Mouse (Mus musculus): ENCODE data around the gene Cpa5. TPM values are rescaled to one million over a fixed set of nuclear protein-coding genes. Genes with fewer than 3 reads are reported as not detected.
A peak's percentile ranks its signal among the peaks of the same experiment; 100 is the strongest.

Gene Cpa5
- 0.90 and 0.97 TPM in 2 replicates for polyA plus RNA-seq (2015; fragmentation: Nextera tagmentation; extraction: Ambion mirVana)

GRCm38 (mm10) chr6:30610710-30611109, at the start of gene Cpa5:
TSS of gene Cpa5 (plus strand) at chr6:30611010.
- Histone ChIP-seq H3K4me1 (peaks cover 2% of the 10 kb centered on the region), H3K9me3 (no peaks in the 10 kb centered on the region), H3K27ac (replicated peaks) (no peak within 1 kb of the TSS), H3K27me3 (replicated peaks) (no peaks in the 10 kb centered on the region), H3K36me3 (no peaks in the 10 kb centered on the region), H3K4me2 (no peak within 1 kb of the TSS), H3K4me3 (no peak within 1 kb of the TSS), H3K9ac (no peak within 1 kb of the TSS)
- ATAC-seq (ENCODE audit: extremely low read depth, insufficient number of reproducible peaks, low FRiP score, low TSS enrichment) = no peak
- WGBS = 94% methylated on average over 7 of the region's 7 CpGs

- WGBS = 72% methylated on average over 4 of the region's 4 CpGs
These were observed 48.7 kb upstream of the Cpa5 start for GRCm38 (mm10) chr6:30562132-30562531.

GRCm38 (mm10) chr6:30563575-30563974, 47.2 kb upstream of the Cpa5 start:
- Histone ChIP-seq H3K4me3 (no peak overlapping the region), H3K4me2 (no peak overlapping the region), H3K9me3 (no peaks in the 10 kb centered on the region), H3K27me3 (replicated peaks) (no peaks in the 10 kb centered on the region), H3K9ac (no peak overlapping the region), H3K27ac (replicated peaks) (no peak overlapping the region), H3K4me1 (peaks cover 16% of the 10 kb centered on the region), H3K36me3 (no peaks in the 10 kb centered on the region)
- 66% methylated on average over 6 of the region's 6 CpGs for WGBS
- ATAC-seq (ENCODE audit: extremely low read depth, insufficient number of reproducible peaks, low FRiP score, low TSS enrichment) = no peak

More at GRCm38 (mm10) chr6:30562132-30562531, 48.7 kb upstream of the Cpa5 start:
- Histone ChIP-seq H3K4me3 (no peak overlapping the region), H3K9ac (no peak overlapping the region), H3K4me1 (peaks cover 8% of the 10 kb centered on the region; the same call in 1 of the 2 replicates), H3K9me3 (no peaks in the 10 kb centered on the region), H3K4me2 (no peak overlapping the region), H3K27ac (replicated peaks) (no peak overlapping the region), H3K27me3 (replicated peaks) (no peaks in the 10 kb centered on the region), H3K36me3 (no peaks in the 10 kb centered on the region)
- no peak for ATAC-seq (ENCODE audit: extremely low read depth, insufficient number of reproducible peaks, low FRiP score, low TSS enrichment)

- no peaks in the 10 kb centered on the region for H3K9me3 ChIP-seq
- H3K9ac ChIP-seq = no peak overlapping the region
- H3K4me1 ChIP-seq = peaks cover 19% of the 10 kb centered on the region
- no peak for ATAC-seq (ENCODE audit: extremely low read depth, insufficient number of reproducible peaks, low FRiP score, low TSS enrichment)
- WGBS = 84% methylated on average over 6 of the region's 6 CpGs
- no peak overlapping the region for H3K4me3 ChIP-seq
- no peaks in the 10 kb centered on the region for H3K27me3 ChIP-seq (replicated peaks)
- no peak overlapping the region for H3K4me2 ChIP-seq
- no peaks in the 10 kb centered on the region for H3K36me3 ChIP-seq
- no peak overlapping the region for H3K27ac ChIP-seq (replicated peaks)
These were observed 46.8 kb upstream of the Cpa5 start for GRCm38 (mm10) chr6:30564051-30564450.

GRCm38 (mm10) chr6:30568069-30568468, 42.7 kb upstream of the Cpa5 start, which contains the start of gene Cpa4:
TSS of gene Cpa4 (plus strand) at chr6:30568369.
- H3K27ac ChIP-seq (replicated peaks) = no peak within 1 kb of the TSS

GRCm38 (mm10) chr6:30569331-30569730, 41.5 kb upstream of the Cpa5 start:
- Histone ChIP-seq H3K27ac (replicated peaks) (peak overlapping the region; percentile 49; the same call in 1 of the 2 replicates), H3K36me3 (no peaks in the 10 kb centered on the region), H3K4me1 (peaks cover 52% of the 10 kb centered on the region), H3K4me2 (no peak overlapping the region), H3K9ac (no peak overlapping the region), H3K4me3 (no peak overlapping the region), H3K9me3 (no peaks in the 10 kb centered on the region), H3K27me3 (replicated peaks) (no peaks in the 10 kb centered on the region)
- no peak for ATAC-seq (ENCODE audit: extremely low read depth, insufficient number of reproducible peaks, low FRiP score, low TSS enrichment)
- WGBS = 82% methylated on average over 10 of the region's 10 CpGs

More at GRCm38 (mm10) chr6:30568069-30568468, 42.7 kb upstream of the Cpa5 start, which contains the start of gene Cpa4:
- Histone ChIP-seq H3K9me3 (no peaks in the 10 kb centered on the region), H3K36me3 (no peaks in the 10 kb centered on the region), H3K4me3 (no peak within 1 kb of the TSS), H3K9ac (no peak within 1 kb of the TSS), H3K27me3 (replicated peaks) (no peaks in the 10 kb centered on the region), H3K4me2 (no peak within 1 kb of the TSS), H3K4me1 (peaks cover 50% of the 10 kb centered on the region)
- no peak for ATAC-seq (ENCODE audit: extremely low read depth, insufficient number of reproducible peaks, low FRiP score, low TSS enrichment)
- 57% methylated on average over 5 of the region's 5 CpGs for WGBS

GRCm38 (mm10) chr6:30570012-30570411, 40.8 kb upstream of the Cpa5 start:
- Histone ChIP-seq H3K4me2 (no peak overlapping the region), H3K27ac (replicated peaks) (peak overlapping the region; percentile 49), H3K4me1 (peaks cover 59% of the 10 kb centered on the region), H3K9me3 (no peaks in the 10 kb centered on the region), H3K36me3 (no peaks in the 10 kb centered on the region), H3K27me3 (replicated peaks) (no peaks in the 10 kb centered on the region), H3K4me3 (no peak overlapping the region), H3K9ac (no peak overlapping the region)
- ATAC-seq (ENCODE audit: extremely low read depth, insufficient number of reproducible peaks, low FRiP score, low TSS enrichment) = no peak
- 47% methylated on average over 5 of the region's 5 CpGs for WGBS

GRCm38 (mm10) chr6:30572456-30573311, 38.1 kb upstream of the Cpa5 start:
- Histone ChIP-seq H3K27me3 (replicated peaks) (no peaks in the 10 kb centered on the region), H3K36me3 (no peaks in the 10 kb centered on the region), H3K4me3 (no peak overlapping the region), H3K27ac (replicated peaks) (peak overlapping the region; percentile 95), H3K4me2 (peak overlapping the region; percentile 44), H3K4me1 (peaks cover 63% of the 10 kb centered on the region), H3K9ac (peak overlapping the region; percentile 72), H3K9me3 (no peaks in the 10 kb centered on the region)
- ATAC-seq (ENCODE audit: extremely low read depth, insufficient number of reproducible peaks, low FRiP score, low TSS enrichment) = peak; percentile 82
- WGBS = 26% methylated on average over 20 of the region's 20 CpGs

- no peak for ATAC-seq (ENCODE audit: extremely low read depth, insufficient number of reproducible peaks, low FRiP score, low TSS enrichment)
- Histone ChIP-seq H3K9me3 (no peaks in the 10 kb centered on the region), H3K9ac (no peak overlapping the region; the same call in 1 of the 2 replicates), H3K4me1 (peaks cover 57% of the 10 kb centered on the region), H3K4me2 (no peak overlapping the region), H3K36me3 (no peaks in the 10 kb centered on the region), H3K27ac (replicated peaks) (peak overlapping the region; percentile 95), H3K4me3 (no peak overlapping the region), H3K27me3 (replicated peaks) (no peaks in the 10 kb centered on the region)
- WGBS = 48% methylated on average over 5 of the region's 5 CpGs
These were observed 37.4 kb upstream of the Cpa5 start for GRCm38 (mm10) chr6:30573380-30573779.

- Histone ChIP-seq H3K36me3 (no peaks in the 10 kb centered on the region), H3K4me2 (no peak overlapping the region), H3K9me3 (no peaks in the 10 kb centered on the region), H3K9ac (no peak overlapping the region), H3K4me3 (no peak overlapping the region), H3K27me3 (replicated peaks) (no peaks in the 10 kb centered on the region), H3K27ac (replicated peaks) (no peak overlapping the region), H3K4me1 (peaks cover 45% of the 10 kb centered on the region)
- ATAC-seq (ENCODE audit: extremely low read depth, insufficient number of reproducible peaks, low FRiP score, low TSS enrichment) = no peak
- 86% methylated on average over 1 of the region's 1 CpGs for WGBS
These were observed 35.9 kb upstream of the Cpa5 start for GRCm38 (mm10) chr6:30574945-30575344.

GRCm38 (mm10) chr6:30576477-30577203, 34.2 kb upstream of the Cpa5 start:
- H3K9ac ChIP-seq = no peak overlapping the region
- H3K9me3 ChIP-seq = no peaks in the 10 kb centered on the region
- no peaks in the 10 kb centered on the region for H3K27me3 ChIP-seq (replicated peaks)
- ATAC-seq (ENCODE audit: extremely low read depth, insufficient number of reproducible peaks, low FRiP score, low TSS enrichment) = no peak
- no peak overlapping the region for H3K4me3 ChIP-seq
- H3K4me1 ChIP-seq = peaks cover 36% of the 10 kb centered on the region
- H3K4me2 ChIP-seq = no peak overlapping the region
- 81% methylated on average over 17 of the region's 17 CpGs for WGBS
- no peak overlapping the region for H3K27ac ChIP-seq (replicated peaks)
- H3K36me3 ChIP-seq = no peaks in the 10 kb centered on the region

Measured in heart, embryonic 13.5 days (tissue).